Mouse (Mus musculus): ENCODE measurements around the gene Uaca.

DNA sequence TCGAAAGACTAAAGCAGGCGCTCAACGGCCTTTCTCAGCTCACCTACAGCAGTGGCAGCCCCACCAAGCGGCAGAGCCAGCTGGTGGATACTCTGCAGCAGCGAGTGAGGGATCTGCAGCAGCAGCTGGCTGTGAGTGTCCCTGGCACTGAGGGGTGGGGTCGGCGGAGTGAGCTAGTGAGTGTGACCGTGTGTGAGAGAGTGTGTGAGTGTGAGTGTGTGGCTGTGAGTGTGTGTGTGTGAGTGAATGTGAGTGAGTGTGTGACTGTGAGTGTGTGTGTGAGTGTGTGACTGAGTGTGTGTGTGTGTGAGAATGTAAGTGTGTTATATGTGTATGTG, 79.7 kb downstream of the Uaca start:
- TF ChIP-seq CTCF (IDR thresholded peaks at IDR 0.05; ENCODE audit: extremely low read depth, insufficient read depth, low read length) = no peak
- no peak for TF ChIP-seq POLR2A (IDR thresholded peaks at IDR 0.05; ENCODE audit: extremely low read depth, insufficient read depth, low read length)
